Mouse (Mus musculus): ENCODE data around the gene Ppp2r5a. TPM values are rescaled to one million over a fixed set of nuclear protein-coding genes. Genes with fewer than 3 reads are reported as not detected.
"Not testable (repeated sequence)": the region's sequence is repeated elsewhere in the genome, so short reads cannot be mapped to it uniquely, and the experiment has no call there.

Ppp2r5a gene
- polyA plus RNA-seq, 1 experiment from 2014 or later: 19.4 TPM

GRCm38 (mm10) chr1:191438546-191438945 lies 35.5 kb upstream of the Ppp2r5a start:
- H3K9ac ChIP-seq (ENCODE audit: low read length): no peak overlapping the region
- H3K4me1 ChIP-seq (replicated peaks; ENCODE audit: control insufficient read depth, insufficient read depth, low read length): no peaks in the 10 kb centered on the region
- no peak for ATAC-seq (replicated peaks; ENCODE audit: low FRiP score)
- H3K4me2 ChIP-seq (ENCODE audit: low read depth, low read length, severe bottlenecking): no peak overlapping the region
- H3K9me3 ChIP-seq (ENCODE audit: control insufficient read depth, low read length): no peaks in the 10 kb centered on the region
- H3K4me3 ChIP-seq (ENCODE audit: low read depth, low read length): no peak overlapping the region
- H3K27ac ChIP-seq (ENCODE audit: low read depth, low read length): no peak overlapping the region
- WGBS: 54% methylated on average over 4 of the region's 4 CpGs
- no peaks in the 10 kb centered on the region for H3K27me3 ChIP-seq (ENCODE audit: control insufficient read depth, insufficient read depth, low read length)
- no peaks in the 10 kb centered on the region for H3K36me3 ChIP-seq (ENCODE audit: control insufficient read depth, insufficient read depth, low read length)
- no peak for DNase-seq (ENCODE audit: low spot score)

DNA sequence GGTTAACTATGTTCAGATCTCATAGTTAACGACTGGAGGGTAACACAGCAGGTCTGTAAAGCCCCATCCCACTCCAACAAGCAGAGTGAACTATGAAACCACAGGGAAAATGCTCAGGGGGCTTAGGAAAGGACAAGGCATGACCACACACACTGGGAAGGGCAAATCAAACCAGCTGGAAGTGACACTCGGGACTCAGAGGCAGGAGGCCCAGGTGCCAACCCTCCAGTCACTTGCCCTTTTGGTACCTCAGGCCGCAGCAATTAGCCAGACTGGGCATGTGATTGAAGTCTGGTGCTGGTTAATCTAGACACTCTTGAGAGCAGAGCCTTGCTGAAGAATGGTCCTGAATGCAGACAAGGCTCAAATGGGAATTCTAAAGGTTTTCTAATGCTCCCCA lies 33.6 kb upstream of the Ppp2r5a start:
- no peaks in the 10 kb centered on the region for H3K27me3 ChIP-seq (ENCODE audit: control insufficient read depth, insufficient read depth, low read length)
- H3K4me1 ChIP-seq (replicated peaks; ENCODE audit: control insufficient read depth, insufficient read depth, low read length): no peaks in the 10 kb centered on the region
- no peak overlapping the region for H3K4me2 ChIP-seq (ENCODE audit: low read depth, low read length, severe bottlenecking)
- H3K36me3 ChIP-seq (ENCODE audit: control insufficient read depth, insufficient read depth, low read length): no peaks in the 10 kb centered on the region
- H3K4me3 ChIP-seq (ENCODE audit: low read depth, low read length): no peak overlapping the region
- DNase-seq (ENCODE audit: low spot score): no peak
- WGBS: 24% methylated on average over 3 of the region's 3 CpGs
- ATAC-seq (replicated peaks; ENCODE audit: low FRiP score): no peak
- no peaks in the 10 kb centered on the region for H3K9me3 ChIP-seq (ENCODE audit: control insufficient read depth, low read length)
- H3K9ac ChIP-seq (ENCODE audit: low read length): no peak overlapping the region
- H3K27ac ChIP-seq (ENCODE audit: low read depth, low read length): no peak overlapping the region

DNA sequence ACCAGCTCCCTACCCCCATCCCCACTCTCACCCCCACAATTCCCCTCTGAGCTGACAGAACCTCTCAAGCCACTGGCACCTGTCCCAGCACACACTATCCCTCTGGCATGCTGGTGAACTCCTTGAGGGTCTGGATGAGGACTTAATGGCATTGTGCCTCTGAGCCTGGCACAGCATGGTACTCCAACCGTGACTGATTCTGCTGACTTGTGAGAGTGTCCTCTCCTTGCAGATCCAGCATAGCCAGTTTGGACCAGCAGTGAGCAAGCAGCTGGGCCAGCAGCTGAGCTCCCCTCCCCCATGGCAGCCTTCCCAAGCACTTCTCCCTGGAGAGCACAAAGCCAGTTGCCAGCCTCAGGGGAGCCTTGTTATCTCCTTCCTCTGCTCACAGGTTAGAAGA lies 32.3 kb upstream of the Ppp2r5a start:
- H3K36me3 ChIP-seq (ENCODE audit: control insufficient read depth, insufficient read depth, low read length): no peaks in the 10 kb centered on the region
- H3K27me3 ChIP-seq (ENCODE audit: control insufficient read depth, insufficient read depth, low read length): no peaks in the 10 kb centered on the region
- ATAC-seq (replicated peaks; ENCODE audit: low FRiP score) (no peak), DNase-seq (ENCODE audit: low spot score) (no peak)
- H3K4me3 ChIP-seq (ENCODE audit: low read depth, low read length): no peak overlapping the region
- no peak overlapping the region for H3K27ac ChIP-seq (ENCODE audit: low read depth, low read length)
- no peaks in the 10 kb centered on the region for H3K4me1 ChIP-seq (replicated peaks; ENCODE audit: control insufficient read depth, insufficient read depth, low read length)
- WGBS: 10% methylated on average over 1 of the region's 1 CpGs
- no peak overlapping the region for H3K9ac ChIP-seq (ENCODE audit: low read length)
- no peaks in the 10 kb centered on the region for H3K9me3 ChIP-seq (ENCODE audit: control insufficient read depth, low read length)
- no peak overlapping the region for H3K4me2 ChIP-seq (ENCODE audit: low read depth, low read length, severe bottlenecking)

- no peaks in the 10 kb centered on the region for H3K27me3 ChIP-seq (ENCODE audit: control insufficient read depth, insufficient read depth, low read length)
- H3K9ac ChIP-seq (ENCODE audit: low read length): no peak overlapping the region
- H3K4me1 ChIP-seq (replicated peaks; ENCODE audit: control insufficient read depth, insufficient read depth, low read length): no peaks in the 10 kb centered on the region
- H3K4me2 ChIP-seq (ENCODE audit: low read depth, low read length, severe bottlenecking): no peak overlapping the region
- no peak overlapping the region for H3K4me3 ChIP-seq (ENCODE audit: low read depth, low read length)
- H3K36me3 ChIP-seq (ENCODE audit: control insufficient read depth, insufficient read depth, low read length): no peaks in the 10 kb centered on the region
- DNase-seq (ENCODE audit: low spot score): no peak
- H3K9me3 ChIP-seq (ENCODE audit: control insufficient read depth, low read length): no peaks in the 10 kb centered on the region
- 45% methylated on average over 7 of the region's 7 CpGs for WGBS
- H3K27ac ChIP-seq (ENCODE audit: low read depth, low read length): no peak overlapping the region
- ATAC-seq (replicated peaks; ENCODE audit: low FRiP score): no peak
These were observed 29.5 kb upstream of the Ppp2r5a start for GRCm38 (mm10) chr1:191432531-191432930.

- DNase-seq (ENCODE audit: low spot score): no peak
- no peak overlapping the region for H3K27ac ChIP-seq (ENCODE audit: low read depth, low read length)
These were observed 29.0 kb upstream of the Ppp2r5a start for GRCm38 (mm10) chr1:191432023-191432422.

DNA sequence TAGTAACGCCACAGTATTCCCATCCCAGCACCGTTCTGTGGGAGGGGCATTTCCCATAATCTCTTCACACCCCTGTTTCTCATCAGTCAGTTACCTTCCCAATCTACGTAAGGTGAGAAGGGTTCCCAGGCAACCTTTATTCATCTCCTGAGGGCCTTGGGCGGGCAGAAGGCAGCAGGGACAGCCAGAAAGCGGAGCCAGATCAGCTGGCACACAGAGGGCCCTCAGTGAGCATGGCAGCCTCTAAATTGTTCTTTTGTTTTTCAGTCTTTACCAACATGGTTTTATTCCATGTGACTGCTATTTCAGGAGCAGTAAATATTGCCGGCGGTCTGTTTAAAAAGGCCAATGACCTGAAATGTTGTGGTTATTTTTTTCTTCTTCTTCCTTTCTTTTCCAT lies 27.0 kb upstream of the Ppp2r5a start:
- H3K4me2 ChIP-seq (ENCODE audit: low read depth, low read length, severe bottlenecking): no peak overlapping the region
- WGBS: 76% methylated on average over 7 of the region's 7 CpGs
- H3K27ac ChIP-seq (ENCODE audit: low read depth, low read length): no peak overlapping the region
- H3K9me3 ChIP-seq (ENCODE audit: control insufficient read depth, low read length): no peaks in the 10 kb centered on the region
- H3K36me3 ChIP-seq (ENCODE audit: control insufficient read depth, insufficient read depth, low read length): no peaks in the 10 kb centered on the region
- no peaks in the 10 kb centered on the region for H3K27me3 ChIP-seq (ENCODE audit: control insufficient read depth, insufficient read depth, low read length)
- no peak overlapping the region for H3K9ac ChIP-seq (ENCODE audit: low read length)
- no peak for ATAC-seq (replicated peaks; ENCODE audit: low FRiP score)
- H3K4me1 ChIP-seq (replicated peaks; ENCODE audit: control insufficient read depth, insufficient read depth, low read length): no peaks in the 10 kb centered on the region
- H3K4me3 ChIP-seq (ENCODE audit: low read depth, low read length): no peak overlapping the region
- no peak for DNase-seq (ENCODE audit: low spot score)

More at GRCm38 (mm10) chr1:191432023-191432422, 29.0 kb upstream of the Ppp2r5a start:
- Histone ChIP-seq H3K9ac (ENCODE audit: low read length) (no peak overlapping the region), H3K4me2 (ENCODE audit: low read depth, low read length, severe bottlenecking) (no peak overlapping the region), H3K27me3 (ENCODE audit: control insufficient read depth, insufficient read depth, low read length) (no peaks in the 10 kb centered on the region), H3K4me3 (ENCODE audit: low read depth, low read length) (no peak overlapping the region), H3K9me3 (ENCODE audit: control insufficient read depth, low read length) (no peaks in the 10 kb centered on the region), H3K36me3 (ENCODE audit: control insufficient read depth, insufficient read depth, low read length) (no peaks in the 10 kb centered on the region), H3K4me1 (replicated peaks; ENCODE audit: control insufficient read depth, insufficient read depth, low read length) (no peaks in the 10 kb centered on the region)
- ATAC-seq (replicated peaks; ENCODE audit: low FRiP score): no peak
- 84% methylated on average over 15 of the region's 15 CpGs for WGBS

DNA sequence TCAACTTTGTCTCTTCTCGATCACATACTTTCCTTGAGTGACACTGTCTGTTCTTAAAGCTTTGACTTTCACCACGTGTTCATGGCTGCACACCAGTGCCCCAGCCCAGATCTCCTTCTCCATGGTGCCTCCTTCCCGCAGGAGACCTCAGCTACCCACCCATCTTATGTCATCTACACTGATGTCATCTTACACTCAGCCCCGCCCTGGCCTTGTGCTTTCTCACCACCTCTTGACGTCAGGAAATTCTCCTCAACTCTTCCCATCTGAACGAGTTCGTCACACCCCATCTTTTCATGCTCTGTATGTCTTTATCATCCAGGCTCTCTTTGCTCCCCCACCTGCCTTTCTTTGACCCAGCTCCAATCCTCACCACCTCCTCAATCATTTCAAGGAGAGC lies 22.8 kb upstream of the Ppp2r5a start:
- H3K36me3 ChIP-seq (ENCODE audit: control insufficient read depth, insufficient read depth, low read length): no peaks in the 10 kb centered on the region
- no peak overlapping the region for H3K27ac ChIP-seq (ENCODE audit: low read depth, low read length)
- no peaks in the 10 kb centered on the region for H3K27me3 ChIP-seq (ENCODE audit: control insufficient read depth, insufficient read depth, low read length)
- no peak overlapping the region for H3K4me2 ChIP-seq (ENCODE audit: low read depth, low read length, severe bottlenecking)
- no peaks in the 10 kb centered on the region for H3K9me3 ChIP-seq (ENCODE audit: control insufficient read depth, low read length)
- ATAC-seq (replicated peaks; ENCODE audit: low FRiP score) (no peak), DNase-seq (ENCODE audit: low spot score) (no peak)
- H3K4me1 ChIP-seq (replicated peaks; ENCODE audit: control insufficient read depth, insufficient read depth, low read length): no peaks in the 10 kb centered on the region
- 85% methylated on average over 7 of the region's 7 CpGs for WGBS
- no peak overlapping the region for H3K4me3 ChIP-seq (ENCODE audit: low read depth, low read length)
- H3K9ac ChIP-seq (ENCODE audit: low read length): no peak overlapping the region

GRCm38 (mm10) chr1:191423201-191423600 lies 20.1 kb upstream of the Ppp2r5a start:
- H3K4me1 ChIP-seq (replicated peaks; ENCODE audit: control insufficient read depth, insufficient read depth, low read length): no peaks in the 10 kb centered on the region
- H3K27me3 ChIP-seq (ENCODE audit: control insufficient read depth, insufficient read depth, low read length): no peaks in the 10 kb centered on the region
- whole genome bisulfite sequencing: 71% methylated on average over 2 of the region's 2 CpGs
- no peak overlapping the region for H3K9ac ChIP-seq (ENCODE audit: low read length)
- H3K27ac ChIP-seq (ENCODE audit: low read depth, low read length): no peak overlapping the region
- H3K36me3 ChIP-seq (ENCODE audit: control insufficient read depth, insufficient read depth, low read length): no peaks in the 10 kb centered on the region
- DNase-seq (ENCODE audit: low spot score) (no peak), ATAC-seq (replicated peaks; ENCODE audit: low FRiP score) (no peak)
- H3K4me2 ChIP-seq (ENCODE audit: low read depth, low read length, severe bottlenecking): no peak overlapping the region
- H3K4me3 ChIP-seq (ENCODE audit: low read depth, low read length): no peak overlapping the region
- no peaks in the 10 kb centered on the region for H3K9me3 ChIP-seq (ENCODE audit: control insufficient read depth, low read length)

DNA sequence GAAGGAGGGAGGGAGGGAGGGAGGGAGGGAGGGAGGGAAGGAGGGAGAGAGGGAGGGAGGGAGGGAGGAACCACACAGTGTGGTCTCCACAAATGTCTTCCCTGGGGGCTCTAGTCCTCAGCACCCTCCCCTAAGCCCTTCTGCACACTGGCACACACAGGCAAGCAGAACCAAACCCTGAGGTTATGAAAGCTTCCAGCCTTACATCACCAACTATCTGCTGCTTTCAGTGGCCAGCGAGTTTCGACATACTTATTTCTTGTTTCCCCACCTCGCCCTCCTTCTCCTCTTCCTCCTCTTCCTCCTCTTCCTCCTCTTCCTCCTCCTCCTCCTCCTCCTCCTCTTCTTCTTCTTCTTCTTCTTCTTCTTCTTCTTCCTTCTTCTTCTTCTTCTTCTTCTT lies 19.6 kb upstream of the Ppp2r5a start:
- not testable (repeated sequence) for H3K4me2 ChIP-seq (ENCODE audit: low read depth, low read length, severe bottlenecking); DNase-seq (ENCODE audit: low spot score); H3K27me3 ChIP-seq (ENCODE audit: control insufficient read depth, insufficient read depth, low read length); ATAC-seq (replicated peaks; ENCODE audit: low FRiP score); H3K4me3 ChIP-seq (ENCODE audit: low read depth, low read length); H3K9ac ChIP-seq (ENCODE audit: low read length); H3K9me3 ChIP-seq (ENCODE audit: control insufficient read depth, low read length); H3K36me3 ChIP-seq (ENCODE audit: control insufficient read depth, insufficient read depth, low read length); H3K27ac ChIP-seq (ENCODE audit: low read depth, low read length); H3K4me1 ChIP-seq (replicated peaks; ENCODE audit: control insufficient read depth, insufficient read depth, low read length)
- WGBS: 82% methylated on average over 3 of the region's 3 CpGs

Data from forebrain, embryonic 11.5 days (tissue).